Mouse (Mus musculus) E14TG2a.4 (cell line): ENCODE data around the gene Rpl36a.

Experiments
- H3K27me3 ChIP-seq: 2 replicates; pipeline ENCODE4 v1.6.1; 2014; ENCODE audit warnings: low read length, control low read depth; ENCODE audit not compliant: insufficient read depth
- H3K36me3 ChIP-seq: 2 replicates; pipeline ENCODE4 v1.6.1; 2014; ENCODE audit warnings: low read length, control low read depth; ENCODE audit not compliant: insufficient read depth
- H3K4me1 ChIP-seq: replicated peaks from 2 replicates; pipeline ENCODE4 v1.6.1; 2014; ENCODE audit warnings: low read depth, low read length, control low read depth
- H3K4me3 ChIP-seq: replicated peaks from 2 replicates; pipeline ENCODE4 v1.5.1; 2014; ENCODE audit warnings: mild to moderate bottlenecking, low read length
- H3K9me3 ChIP-seq: 2 replicates; pipeline ENCODE4 v1.6.1; 2014; ENCODE audit warnings: low read length, control low read depth
- CTCF ChIP-seq: conservative IDR thresholded peaks from 2 replicates; pipeline ENCODE4 v1.5.1; 2014; ENCODE audit warnings: low read length
- NANOG ChIP-seq: IDR thresholded peaks from 2 replicates; pipeline ENCODE4 v1.6.1; 2014; ENCODE audit warnings: borderline replicate concordance, low read length, mixed read lengths
- POU5F1 ChIP-seq: IDR thresholded peaks from 2 replicates; pipeline ENCODE4 v1.6.1; 2014; ENCODE audit warnings: low read length, borderline replicate concordance

The Rpl36a gene

GRCm38 (mm10) chrX:134635860-134636259 lies 50.4 kb downstream of the Rpl36a start:
- TF ChIP-seq CTCF (no peak), POU5F1 (no peak), NANOG (no peak)
- Histone ChIP-seq H3K4me1 (peaks cover 16% of the 10 kb centered on the region; the same call in 1 of the 2 replicates), H3K9me3 (no peaks in the 10 kb centered on the region), H3K27me3 (peaks cover 30% of the 10 kb centered on the region), H3K36me3 (no peaks in the 10 kb centered on the region), H3K4me3 (no peak overlapping the region)
